Mouse (Mus musculus) bone marrow macrophage, adult 2 months (primary cell): ENCODE measurements around the gene Anapc13.

Experiments used
- CTCF ChIP-seq: IDR thresholded peaks from 2 replicates; pipeline ENCODE4 v1.5.1; 2012; ENCODE audit warnings: low read depth, mild to moderate bottlenecking, low read length, moderate library complexity
- POLR2A ChIP-seq: IDR thresholded peaks from 2 replicates; pipeline ENCODE4 v1.6.1; 2012; ENCODE audit warnings: mild to moderate bottlenecking, low read depth, low read length, borderline replicate concordance

DNA sequence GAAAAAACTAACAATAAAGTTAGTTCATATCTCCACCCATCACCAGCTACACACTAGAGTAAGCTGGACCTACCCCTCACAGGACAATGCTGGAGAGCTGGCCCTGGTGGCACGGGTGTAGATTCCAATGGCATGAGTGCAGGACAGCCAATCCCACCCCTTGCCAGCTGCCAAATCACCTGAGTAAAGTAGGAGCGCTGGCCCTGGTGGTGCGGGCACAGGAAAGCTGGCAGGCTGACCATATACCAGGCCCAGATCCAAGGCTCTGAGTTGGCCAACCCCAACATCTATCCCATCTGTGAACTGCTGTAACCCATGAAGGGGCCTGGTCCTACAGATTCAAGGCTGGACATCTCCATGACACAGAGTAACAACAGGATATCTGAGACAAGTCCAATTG lies 16.9 kb upstream of the Anapc13 start:
- TF ChIP-seq CTCF: no peak
- TF ChIP-seq POLR2A: no peak
